Mouse (Mus musculus): ENCODE measurements around the gene Slc26a3. TPM values are rescaled to one million over a fixed set of nuclear protein-coding genes. Genes with fewer than 3 reads are reported as not detected.
A peak's percentile ranks its signal among the peaks of the same experiment; 100 is the strongest.
"Not testable (repeated sequence)": the region's sequence is repeated elsewhere in the genome, so short reads cannot be mapped to it uniquely, and the experiment has no call there.

Slc26a3 gene
- polyA plus RNA-seq, 1 experiment from 2014 or later, result 0.17 TPM

DNA sequence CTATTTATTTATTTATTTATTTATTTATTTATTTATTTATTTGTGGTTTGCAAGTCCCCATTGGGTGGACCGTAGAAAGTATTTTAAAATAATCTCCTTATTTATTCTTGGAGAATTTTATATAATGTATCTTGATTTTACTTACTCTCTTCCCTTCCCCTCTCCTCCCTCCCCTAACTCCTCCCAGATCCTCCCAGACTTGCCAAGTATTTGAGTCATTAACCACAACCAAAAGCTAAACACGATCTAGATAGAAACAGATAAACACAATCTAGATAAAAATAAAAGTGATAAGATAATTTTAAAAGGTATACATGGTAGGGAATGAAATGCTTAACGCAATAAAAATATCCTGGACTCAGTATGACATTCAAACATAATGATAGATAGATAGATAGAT, 58.7 kb downstream of the Slc26a3 start:
- no peak overlapping the region for H3K4me2 ChIP-seq (ENCODE audit: low read length)
- no peak overlapping the region for H3K27ac ChIP-seq (ENCODE audit: low read depth, low read length)
- H3K36me3 ChIP-seq (ENCODE audit: control insufficient read depth, insufficient read depth, low read length), result no peaks in the 10 kb centered on the region
- no peaks in the 10 kb centered on the region for H3K9me3 ChIP-seq (replicated peaks; ENCODE audit: control insufficient read depth, low read length)
- DNase-seq (ENCODE audit: low spot score) (no peak), ATAC-seq (no peak)
- H3K27me3 ChIP-seq (replicated peaks; ENCODE audit: control insufficient read depth, insufficient read depth, low read length), result no peaks in the 10 kb centered on the region
- 90% methylated on average over 3 of the region's 3 CpGs for WGBS
- H3K4me3 ChIP-seq (ENCODE audit: low read depth, low read length), result no peak overlapping the region
- 0 out of 2 replicates have a peak, but pooled peaks cover 3% of the 10 kb centered on the region for H3K4me1 ChIP-seq (ENCODE audit: control insufficient read depth, insufficient read depth, low read length)
- no peak overlapping the region for H3K9ac ChIP-seq (ENCODE audit: low read length)

DNA sequence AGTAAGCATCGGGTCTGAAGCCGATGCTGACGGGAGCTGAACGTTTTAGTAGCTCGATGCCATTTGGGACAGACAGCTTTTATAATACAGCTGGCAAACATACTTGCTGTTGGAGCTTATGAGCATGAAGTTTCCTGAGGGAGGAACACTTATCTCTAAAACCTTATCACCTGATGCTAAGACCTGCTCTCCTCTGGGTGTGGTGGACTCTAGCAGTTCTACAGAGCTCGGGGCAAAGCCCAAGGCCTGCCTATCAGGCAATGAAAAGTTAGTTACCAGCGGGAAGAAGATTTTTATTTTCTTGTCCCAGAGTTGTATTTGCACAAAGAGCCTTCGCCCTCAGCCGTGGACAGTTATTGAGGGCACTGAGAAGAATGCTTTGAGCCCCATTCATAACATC, 65.6 kb downstream of the Slc26a3 start:
- Histone ChIP-seq H3K9me3 (replicated peaks; ENCODE audit: control insufficient read depth, low read length) (no peaks in the 10 kb centered on the region), H3K27me3 (replicated peaks; ENCODE audit: control insufficient read depth, insufficient read depth, low read length) (no peaks in the 10 kb centered on the region), H3K4me2 (ENCODE audit: low read length) (no peak overlapping the region), H3K4me1 (ENCODE audit: control insufficient read depth, insufficient read depth, low read length) (peaks cover 3% of the 10 kb centered on the region; the same call in 1 of the 2 replicates), H3K27ac (ENCODE audit: low read depth, low read length) (no peak overlapping the region), H3K4me3 (ENCODE audit: low read depth, low read length) (no peak overlapping the region), H3K9ac (ENCODE audit: low read length) (no peak overlapping the region), H3K36me3 (ENCODE audit: control insufficient read depth, insufficient read depth, low read length) (no peaks in the 10 kb centered on the region)
- ATAC-seq, result no peak
- no peak for DNase-seq (ENCODE audit: low spot score)
- WGBS, result 84% methylated on average over 9 of the region's 9 CpGs

GRCm38 (mm10) chr12:31458474-31458873, 67.8 kb downstream of the Slc26a3 start:
- no peak for ATAC-seq
- no peak for DNase-seq (ENCODE audit: low spot score)
- Histone ChIP-seq H3K4me3 (ENCODE audit: low read depth, low read length) (no peak overlapping the region), H3K4me2 (ENCODE audit: low read length) (no peak overlapping the region), H3K36me3 (ENCODE audit: control insufficient read depth, insufficient read depth, low read length) (no peaks in the 10 kb centered on the region), H3K9me3 (replicated peaks; ENCODE audit: control insufficient read depth, low read length) (no peaks in the 10 kb centered on the region), H3K4me1 (ENCODE audit: control insufficient read depth, insufficient read depth, low read length) (peaks cover 3% of the 10 kb centered on the region; the same call in 1 of the 2 replicates), H3K27me3 (replicated peaks; ENCODE audit: control insufficient read depth, insufficient read depth, low read length) (no peaks in the 10 kb centered on the region), H3K9ac (ENCODE audit: low read length) (no peak overlapping the region), H3K27ac (ENCODE audit: low read depth, low read length) (no peak overlapping the region)
- 79% methylated on average over 4 of the region's 4 CpGs for WGBS

GRCm38 (mm10) chr12:31460270-31460669, 69.6 kb downstream of the Slc26a3 start:
- H3K4me1 ChIP-seq (ENCODE audit: control insufficient read depth, insufficient read depth, low read length); ATAC-seq; DNase-seq (ENCODE audit: low spot score); H3K4me2 ChIP-seq (ENCODE audit: low read length); H3K27ac ChIP-seq (ENCODE audit: low read depth, low read length); H3K9ac ChIP-seq (ENCODE audit: low read length); H3K9me3 ChIP-seq (replicated peaks; ENCODE audit: control insufficient read depth, low read length); H3K4me3 ChIP-seq (ENCODE audit: low read depth, low read length); H3K27me3 ChIP-seq (replicated peaks; ENCODE audit: control insufficient read depth, insufficient read depth, low read length); H3K36me3 ChIP-seq (ENCODE audit: control insufficient read depth, insufficient read depth, low read length): not testable (repeated sequence)
- WGBS, result 45% methylated on average over 3 of the region's 3 CpGs

- Histone ChIP-seq H3K4me1 (ENCODE audit: control insufficient read depth, insufficient read depth, low read length) (peaks cover 3% of the 10 kb centered on the region; the same call in 1 of the 2 replicates), H3K27me3 (replicated peaks; ENCODE audit: control insufficient read depth, insufficient read depth, low read length) (no peaks in the 10 kb centered on the region), H3K4me3 (ENCODE audit: low read depth, low read length) (no peak overlapping the region), H3K4me2 (ENCODE audit: low read length) (no peak overlapping the region), H3K9me3 (replicated peaks; ENCODE audit: control insufficient read depth, low read length) (no peaks in the 10 kb centered on the region), H3K36me3 (ENCODE audit: control insufficient read depth, insufficient read depth, low read length) (no peaks in the 10 kb centered on the region), H3K27ac (ENCODE audit: low read depth, low read length) (no peak overlapping the region), H3K9ac (ENCODE audit: low read length) (no peak overlapping the region)
- DNase-seq (ENCODE audit: low spot score) (no peak), ATAC-seq (no peak)
- 93% methylated on average over 9 of the region's 9 CpGs for WGBS
Observed at GRCm38 (mm10) chr12:31461371-31461770, 70.7 kb downstream of the Slc26a3 start.

- 84% methylated on average over 4 of the region's 4 CpGs for WGBS
- Histone ChIP-seq H3K27ac (ENCODE audit: low read depth, low read length) (no peak overlapping the region), H3K4me3 (ENCODE audit: low read depth, low read length) (no peak overlapping the region), H3K36me3 (ENCODE audit: control insufficient read depth, insufficient read depth, low read length) (no peaks in the 10 kb centered on the region), H3K27me3 (replicated peaks; ENCODE audit: control insufficient read depth, insufficient read depth, low read length) (no peaks in the 10 kb centered on the region), H3K9me3 (replicated peaks; ENCODE audit: control insufficient read depth, low read length) (no peaks in the 10 kb centered on the region), H3K4me1 (ENCODE audit: control insufficient read depth, insufficient read depth, low read length) (no peaks in the 10 kb centered on the region), H3K9ac (ENCODE audit: low read length) (no peak overlapping the region), H3K4me2 (ENCODE audit: low read length) (no peak overlapping the region)
- ATAC-seq, result no peak
- no peak for DNase-seq (ENCODE audit: low spot score)
Observed at GRCm38 (mm10) chr12:31462615-31463014, 71.9 kb downstream of the Slc26a3 start.

GRCm38 (mm10) chr12:31478182-31478581, 87.5 kb downstream of the Slc26a3 start:
- not testable (repeated sequence) for H3K27me3 ChIP-seq (replicated peaks; ENCODE audit: control insufficient read depth, insufficient read depth, low read length); H3K9me3 ChIP-seq (replicated peaks; ENCODE audit: control insufficient read depth, low read length); H3K4me2 ChIP-seq (ENCODE audit: low read length); H3K4me3 ChIP-seq (ENCODE audit: low read depth, low read length); H3K36me3 ChIP-seq (ENCODE audit: control insufficient read depth, insufficient read depth, low read length); DNase-seq (ENCODE audit: low spot score); ATAC-seq; H3K4me1 ChIP-seq (ENCODE audit: control insufficient read depth, insufficient read depth, low read length); H3K9ac ChIP-seq (ENCODE audit: low read length); H3K27ac ChIP-seq (ENCODE audit: low read depth, low read length)
- 95% methylated on average over 6 of the region's 6 CpGs for WGBS

DNA sequence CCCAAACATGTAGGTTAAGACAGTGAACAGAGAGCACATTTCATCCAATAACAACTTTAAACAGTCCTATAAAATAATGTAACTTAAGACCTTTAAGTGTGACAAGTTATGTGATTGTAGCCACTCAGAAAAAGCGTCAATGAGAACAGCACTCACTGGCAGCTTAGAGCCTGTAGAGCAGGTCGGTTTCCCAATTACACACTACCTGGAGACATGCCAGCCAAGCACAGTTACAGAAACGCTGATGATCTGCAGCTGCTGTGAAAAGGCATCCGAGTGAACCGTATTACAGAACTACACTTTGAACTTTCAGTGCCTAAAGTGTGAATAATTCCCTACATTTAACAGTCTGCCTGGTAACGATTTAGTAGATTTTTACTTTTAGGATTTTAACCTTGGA, 95.8 kb downstream of the Slc26a3 start:
- Histone ChIP-seq H3K27ac (ENCODE audit: low read depth, low read length) (no peak overlapping the region), H3K4me1 (ENCODE audit: control insufficient read depth, insufficient read depth, low read length) (no peaks in the 10 kb centered on the region), H3K4me2 (ENCODE audit: low read length) (no peak overlapping the region), H3K9me3 (replicated peaks; ENCODE audit: control insufficient read depth, low read length) (no peaks in the 10 kb centered on the region), H3K36me3 (ENCODE audit: control insufficient read depth, insufficient read depth, low read length) (peaks cover 46% of the 10 kb centered on the region), H3K4me3 (ENCODE audit: low read depth, low read length) (no peak overlapping the region), H3K9ac (ENCODE audit: low read length) (no peak overlapping the region), H3K27me3 (replicated peaks; ENCODE audit: control insufficient read depth, insufficient read depth, low read length) (no peaks in the 10 kb centered on the region)
- DNase-seq (ENCODE audit: low spot score), result peak; percentile 47
- ATAC-seq, result no peak
- 62% methylated on average over 6 of the region's 6 CpGs for WGBS

GRCm38 (mm10) chr12:31498936-31499313, 108.3 kb downstream of the Slc26a3 start:
- ATAC-seq (no peak), DNase-seq (ENCODE audit: low spot score) (no peak)
- Histone ChIP-seq H3K4me3 (ENCODE audit: low read depth, low read length) (peak overlapping the region; percentile 87), H3K4me1 (ENCODE audit: control insufficient read depth, insufficient read depth, low read length) (peaks cover 11% of the 10 kb centered on the region), H3K9ac (ENCODE audit: low read length) (peak overlapping the region; percentile 85), H3K36me3 (ENCODE audit: control insufficient read depth, insufficient read depth, low read length) (peaks cover 6% of the 10 kb centered on the region), H3K9me3 (replicated peaks; ENCODE audit: control insufficient read depth, low read length) (no peaks in the 10 kb centered on the region), H3K27me3 (replicated peaks; ENCODE audit: control insufficient read depth, insufficient read depth, low read length) (no peaks in the 10 kb centered on the region), H3K27ac (ENCODE audit: low read depth, low read length) (peak overlapping the region; percentile 91), H3K4me2 (ENCODE audit: low read length) (peak overlapping the region; percentile 89)
- WGBS, result 1% methylated on average over 25 of the region's 25 CpGs
